Mouse (Mus musculus): ENCODE data around the gene Emp3.

GRCm38 (mm10) chr7:45920583-45921241 lies 492 bp downstream of the Emp3 start:
- no peak for TF ChIP-seq CTCF (IDR thresholded peaks at IDR 0.05; ENCODE audit: borderline replicate concordance, control insufficient read depth, extremely low read depth, insufficient read depth, low read length, poor library complexity)
- TF ChIP-seq POLR2A (IDR thresholded peaks at IDR 0.05; ENCODE audit: control insufficient read depth, extremely low read depth, insufficient read depth, low read length, poor library complexity) = no peak

All from thymus, adult 2 months (tissue).